Mouse (Mus musculus): Measurements from ENCODE around the gene Zfp217. TPM values are rescaled to one million over a fixed set of nuclear protein-coding genes. Genes with fewer than 3 reads are reported as not detected.

The Zfp217 gene
- polyA plus RNA-seq, 1 experiment from 2014 or later = 1.7 TPM

- no peak for DNase-seq (ENCODE audit: low spot score)
- H3K9ac ChIP-seq (ENCODE audit: low read length) = no peak overlapping the region
- H3K4me3 ChIP-seq (ENCODE audit: low read depth, low read length) = no peak overlapping the region
- H3K4me2 ChIP-seq (replicated peaks; ENCODE audit: low read depth) = no peak overlapping the region
- ATAC-seq (ENCODE audit: low FRiP score, low TSS enrichment) = no peak
- no peaks in the 10 kb centered on the region for H3K4me1 ChIP-seq (replicated peaks; ENCODE audit: control insufficient read depth, insufficient read depth)
- no peaks in the 10 kb centered on the region for H3K9me3 ChIP-seq (ENCODE audit: control insufficient read depth, low read length)
- WGBS = 85% methylated on average over 10 of the region's 10 CpGs
- H3K36me3 ChIP-seq (ENCODE audit: control insufficient read depth, insufficient read depth, low read length) = no peaks in the 10 kb centered on the region
- H3K27ac ChIP-seq (replicated peaks) = no peak overlapping the region
- no peaks in the 10 kb centered on the region for H3K27me3 ChIP-seq (ENCODE audit: control insufficient read depth, insufficient read depth, low read length)
- no peak for TF ChIP-seq EP300 (optimal IDR thresholded peaks at IDR 0.05)
- no peak for TF ChIP-seq CTCF (IDR thresholded peaks at IDR 0.05; ENCODE audit: low read depth)
Observed at GRCm38 (mm10) chr2:170165649-170166048, 17.7 kb upstream of the Zfp217 start.

DNA sequence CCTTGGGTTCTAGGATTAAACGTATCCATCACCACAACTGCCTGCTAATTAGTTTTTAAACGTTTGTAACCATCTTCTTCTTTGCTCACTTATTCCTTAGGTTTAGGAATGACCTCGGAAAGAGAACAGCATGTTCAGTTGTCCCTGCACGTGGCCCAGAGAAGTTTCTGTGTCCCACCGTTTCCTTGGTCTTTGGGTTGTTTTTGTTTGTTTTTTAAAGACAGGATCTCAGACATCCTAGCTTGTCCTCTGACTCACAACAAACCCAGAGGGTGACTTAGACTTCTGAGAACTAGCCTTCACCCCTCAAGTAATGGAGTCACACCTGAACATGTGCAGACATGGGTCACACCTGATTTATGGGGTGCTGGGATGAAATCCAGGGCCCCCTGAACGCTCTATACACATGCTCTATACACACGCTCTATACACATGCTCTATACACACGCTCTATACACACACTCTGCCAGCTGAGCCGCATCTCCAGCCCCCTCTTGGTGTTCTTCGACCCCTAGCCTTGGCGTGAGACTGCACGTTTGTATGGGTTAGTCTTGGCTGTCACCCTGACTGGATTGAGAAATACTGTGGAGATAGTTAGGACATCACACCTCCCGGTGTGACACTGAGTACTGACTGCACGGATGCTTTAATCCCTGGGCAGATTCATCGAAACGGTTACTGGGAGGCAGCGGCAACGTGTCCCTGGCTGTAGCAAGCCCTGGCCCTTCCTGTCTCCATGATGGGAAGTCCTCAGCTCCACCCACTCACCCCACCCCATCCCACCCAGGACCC lies 16.0 kb upstream of the Zfp217 start:
- no peaks in the 10 kb centered on the region for H3K27me3 ChIP-seq (ENCODE audit: control insufficient read depth, insufficient read depth, low read length)
- 74% methylated on average over 18 of the region's 18 CpGs for WGBS
- no peaks in the 10 kb centered on the region for H3K36me3 ChIP-seq (ENCODE audit: control insufficient read depth, insufficient read depth, low read length)
- no peaks in the 10 kb centered on the region for H3K4me1 ChIP-seq (replicated peaks; ENCODE audit: control insufficient read depth, insufficient read depth)
- no peaks in the 10 kb centered on the region for H3K9me3 ChIP-seq (ENCODE audit: control insufficient read depth, low read length)
- H3K27ac ChIP-seq (replicated peaks) = no peak overlapping the region
- ATAC-seq (ENCODE audit: low FRiP score, low TSS enrichment) (no peak), DNase-seq (ENCODE audit: low spot score) (no peak)
- H3K4me3 ChIP-seq (ENCODE audit: low read depth, low read length) = no peak overlapping the region
- no peak overlapping the region for H3K4me2 ChIP-seq (replicated peaks; ENCODE audit: low read depth)
- no peak overlapping the region for H3K9ac ChIP-seq (ENCODE audit: low read length)
- TF ChIP-seq CTCF (IDR thresholded peaks at IDR 0.05; ENCODE audit: low read depth) (no peak), EP300 (optimal IDR thresholded peaks at IDR 0.05) (no peak)

DNA sequence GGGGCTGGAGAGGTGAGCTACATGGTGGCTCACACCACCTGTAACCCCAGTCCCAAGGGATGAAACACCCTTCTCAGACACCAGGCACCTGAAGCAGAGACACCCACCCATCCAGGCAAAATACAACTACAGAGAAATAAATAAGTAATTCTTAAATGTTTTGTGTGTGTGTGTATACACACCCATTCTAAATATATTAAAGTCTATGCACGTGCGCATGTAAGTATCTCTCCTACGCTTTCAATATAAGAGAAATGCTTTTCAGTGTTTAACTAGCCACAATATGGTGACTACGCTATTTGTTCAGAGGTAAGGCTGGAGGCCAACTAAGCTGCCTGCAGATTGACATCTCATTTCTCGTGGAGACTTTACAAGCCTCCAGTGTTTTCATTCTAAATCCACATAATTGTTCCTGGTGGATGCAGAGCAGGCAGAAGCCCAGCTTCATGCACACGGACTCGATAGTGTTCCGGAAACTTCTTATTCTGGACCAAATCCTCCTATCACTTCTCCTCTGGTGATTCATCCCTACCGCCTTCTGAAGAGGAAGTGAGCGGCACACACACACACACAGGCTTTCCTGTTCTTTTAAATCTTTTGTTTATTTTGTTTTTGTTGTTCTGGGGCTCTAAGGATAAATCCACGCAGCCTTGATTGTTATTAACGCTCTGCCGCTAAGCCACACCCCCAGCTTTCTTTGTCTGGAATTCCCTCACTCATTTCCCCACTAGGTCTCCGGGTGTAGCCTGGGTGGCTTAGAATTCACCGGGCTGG lies 12.1 kb upstream of the Zfp217 start:
- Histone ChIP-seq H3K27ac (replicated peaks) (no peak overlapping the region), H3K4me3 (ENCODE audit: low read depth, low read length) (no peak overlapping the region), H3K9me3 (ENCODE audit: control insufficient read depth, low read length) (no peaks in the 10 kb centered on the region), H3K36me3 (ENCODE audit: control insufficient read depth, insufficient read depth, low read length) (no peaks in the 10 kb centered on the region), H3K9ac (ENCODE audit: low read length) (no peak overlapping the region), H3K4me2 (replicated peaks; ENCODE audit: low read depth) (peak overlapping the region; percentile 36), H3K27me3 (ENCODE audit: control insufficient read depth, insufficient read depth, low read length) (no peaks in the 10 kb centered on the region), H3K4me1 (replicated peaks; ENCODE audit: control insufficient read depth, insufficient read depth) (no peaks in the 10 kb centered on the region)
- WGBS = 27% methylated on average over 15 of the region's 15 CpGs
- TF ChIP-seq EP300 (optimal IDR thresholded peaks at IDR 0.05) (no peak), CTCF (IDR thresholded peaks at IDR 0.05; ENCODE audit: low read depth) (no peak)
- ATAC-seq (ENCODE audit: low FRiP score, low TSS enrichment) (peak; percentile 63), DNase-seq (ENCODE audit: low spot score) (peak; percentile 26)

DNA sequence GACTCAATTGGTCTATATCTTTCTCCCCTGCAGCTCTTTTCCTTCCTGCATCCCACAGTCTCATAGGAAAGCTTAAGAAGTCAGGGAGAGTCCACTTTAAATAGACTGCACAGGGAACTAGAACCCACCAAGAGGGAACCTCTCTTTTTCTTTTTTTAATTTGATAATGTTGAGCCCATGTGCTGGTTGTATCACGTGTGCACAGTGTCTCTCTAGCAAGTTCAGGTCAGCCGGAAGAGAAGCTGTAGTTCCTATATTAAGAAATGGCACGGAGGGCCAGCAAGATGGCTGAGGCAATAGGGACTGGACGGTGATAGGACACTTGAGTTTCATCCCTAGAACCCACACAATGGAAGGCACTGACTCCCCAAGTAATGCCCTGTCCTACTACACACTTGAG lies 11.1 kb upstream of the Zfp217 start:
- no peak overlapping the region for H3K27ac ChIP-seq (replicated peaks)
- DNase-seq (ENCODE audit: low spot score) (no peak), ATAC-seq (ENCODE audit: low FRiP score, low TSS enrichment) (no peak)
- no peaks in the 10 kb centered on the region for H3K36me3 ChIP-seq (ENCODE audit: control insufficient read depth, insufficient read depth, low read length)
- no peaks in the 10 kb centered on the region for H3K9me3 ChIP-seq (ENCODE audit: control insufficient read depth, low read length)
- H3K4me2 ChIP-seq (replicated peaks; ENCODE audit: low read depth) = no peak overlapping the region
- no peak overlapping the region for H3K4me3 ChIP-seq (ENCODE audit: low read depth, low read length)
- TF ChIP-seq EP300 (optimal IDR thresholded peaks at IDR 0.05) (no peak), CTCF (IDR thresholded peaks at IDR 0.05; ENCODE audit: low read depth) (no peak)
- WGBS = 85% methylated on average over 4 of the region's 4 CpGs
- no peak overlapping the region for H3K9ac ChIP-seq (ENCODE audit: low read length)
- H3K4me1 ChIP-seq (replicated peaks; ENCODE audit: control insufficient read depth, insufficient read depth) = no peaks in the 10 kb centered on the region
- no peaks in the 10 kb centered on the region for H3K27me3 ChIP-seq (ENCODE audit: control insufficient read depth, insufficient read depth, low read length)

DNA sequence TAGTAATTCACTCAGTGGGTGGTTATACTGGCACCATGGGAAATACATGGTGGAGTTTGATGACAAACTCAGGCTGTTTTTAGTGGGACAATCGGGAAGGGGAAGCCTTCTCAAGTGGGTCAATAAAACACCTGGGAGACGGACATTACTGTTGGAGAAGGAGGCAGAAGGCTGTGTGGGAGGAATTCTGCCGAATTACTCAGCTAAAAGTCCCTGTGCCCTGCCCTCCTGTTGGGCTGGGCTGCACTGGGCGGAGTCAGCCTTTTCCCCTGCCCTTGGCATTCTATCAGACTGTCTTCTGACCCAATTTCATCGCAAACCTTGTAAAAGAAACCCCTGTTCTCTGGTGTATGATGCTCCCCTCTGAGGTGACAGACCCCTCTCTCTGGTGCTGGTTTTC lies 10.3 kb upstream of the Zfp217 start:
- H3K4me2 ChIP-seq (replicated peaks; ENCODE audit: low read depth) = no peak overlapping the region
- WGBS = 31% methylated on average over 5 of the region's 5 CpGs

More for the DNA sequence above, 10.3 kb upstream of the Zfp217 start:
- H3K4me3 ChIP-seq (ENCODE audit: low read depth, low read length) = no peak overlapping the region
- H3K27me3 ChIP-seq (ENCODE audit: control insufficient read depth, insufficient read depth, low read length) = no peaks in the 10 kb centered on the region
- H3K9me3 ChIP-seq (ENCODE audit: control insufficient read depth, low read length) = no peaks in the 10 kb centered on the region
- ATAC-seq (ENCODE audit: low FRiP score, low TSS enrichment) (0 out of 2 replicates have a peak, but pooled peaks have one; percentile 17), DNase-seq (ENCODE audit: low spot score) (peak; percentile 45)
- TF ChIP-seq CTCF (IDR thresholded peaks at IDR 0.05; ENCODE audit: low read depth) = no peak
- no peak for TF ChIP-seq EP300 (optimal IDR thresholded peaks at IDR 0.05)
- no peak overlapping the region for H3K9ac ChIP-seq (ENCODE audit: low read length)
- no peaks in the 10 kb centered on the region for H3K36me3 ChIP-seq (ENCODE audit: control insufficient read depth, insufficient read depth, low read length)
- H3K27ac ChIP-seq (replicated peaks) = no peak overlapping the region
- H3K4me1 ChIP-seq (replicated peaks; ENCODE audit: control insufficient read depth, insufficient read depth) = no peaks in the 10 kb centered on the region
